Mouse (Mus musculus): Measurements from ENCODE around the gene Gm47996. TPM values are rescaled to one million over a fixed set of nuclear protein-coding genes. Genes with fewer than 3 reads are reported as not detected.
"Not testable (repeated sequence)": the region's sequence is repeated elsewhere in the genome, so short reads cannot be mapped to it uniquely, and the experiment has no call there.

Gene Gm47996
- polyA plus RNA-seq, 1 experiment from 2014 or later: not detected

- H3K4me1 ChIP-seq (replicated peaks; ENCODE audit: control insufficient read depth, insufficient read depth, low read length); DNase-seq (ENCODE audit: low spot score); H3K27ac ChIP-seq; H3K9ac ChIP-seq; H3K9me3 ChIP-seq (ENCODE audit: control insufficient read depth, low read length); H3K27me3 ChIP-seq (ENCODE audit: control insufficient read depth, insufficient read depth, low read length); H3K36me3 ChIP-seq (replicated peaks; ENCODE audit: control insufficient read depth, insufficient read depth); H3K4me2 ChIP-seq (replicated peaks); H3K4me3 ChIP-seq (replicated peaks; ENCODE audit: low read length): not testable (repeated sequence)
- ATAC-seq (ENCODE audit: low FRiP score): peak; percentile 48; the same call in 1 of the 2 replicates
Measured at GRCm38 (mm10) chr1:151200620-151201019, 9.3 kb upstream of the Gm47996 start.

GRCm38 (mm10) chr1:151202771-151203170, 7.2 kb upstream of the Gm47996 start:
- 53% methylated on average over 3 of the region's 5 CpGs for WGBS
- not testable (repeated sequence) for DNase-seq (ENCODE audit: low spot score); H3K4me1 ChIP-seq (replicated peaks; ENCODE audit: control insufficient read depth, insufficient read depth, low read length); H3K4me2 ChIP-seq (replicated peaks); ATAC-seq (ENCODE audit: low FRiP score); H3K9me3 ChIP-seq (ENCODE audit: control insufficient read depth, low read length); H3K27ac ChIP-seq; H3K36me3 ChIP-seq (replicated peaks; ENCODE audit: control insufficient read depth, insufficient read depth); H3K9ac ChIP-seq; H3K4me3 ChIP-seq (replicated peaks; ENCODE audit: low read length); H3K27me3 ChIP-seq (ENCODE audit: control insufficient read depth, insufficient read depth, low read length)

- DNase-seq (ENCODE audit: low spot score); H3K4me1 ChIP-seq (replicated peaks; ENCODE audit: control insufficient read depth, insufficient read depth, low read length); H3K36me3 ChIP-seq (replicated peaks; ENCODE audit: control insufficient read depth, insufficient read depth); H3K9me3 ChIP-seq (ENCODE audit: control insufficient read depth, low read length); H3K9ac ChIP-seq; H3K27me3 ChIP-seq (ENCODE audit: control insufficient read depth, insufficient read depth, low read length); H3K27ac ChIP-seq; ATAC-seq (ENCODE audit: low FRiP score); H3K4me2 ChIP-seq (replicated peaks); H3K4me3 ChIP-seq (replicated peaks; ENCODE audit: low read length): not testable (repeated sequence)
- WGBS: no CpG with 5 or more reads among the region's 6 CpGs
Measured at GRCm38 (mm10) chr1:151203818-151204217, 6.1 kb upstream of the Gm47996 start, which contains the start of gene 3110040M04Rik. 3110040M04Rik (plus strand) TSS chr1:151204121.

GRCm38 (mm10) chr1:151208493-151208892, 1.4 kb upstream of the Gm47996 start:
- not testable (repeated sequence) for H3K9ac ChIP-seq; H3K4me1 ChIP-seq (replicated peaks; ENCODE audit: control insufficient read depth, insufficient read depth, low read length); H3K4me3 ChIP-seq (replicated peaks; ENCODE audit: low read length); H3K4me2 ChIP-seq (replicated peaks); DNase-seq (ENCODE audit: low spot score); H3K36me3 ChIP-seq (replicated peaks; ENCODE audit: control insufficient read depth, insufficient read depth); H3K27ac ChIP-seq; H3K27me3 ChIP-seq (ENCODE audit: control insufficient read depth, insufficient read depth, low read length); H3K9me3 ChIP-seq (ENCODE audit: control insufficient read depth, low read length)
- 78% methylated on average over 3 of the region's 5 CpGs for WGBS
- ATAC-seq (ENCODE audit: low FRiP score): 0 out of 2 replicates have a peak, but pooled peaks have one; percentile 53

- not testable (repeated sequence) for ATAC-seq (ENCODE audit: low FRiP score); H3K36me3 ChIP-seq (replicated peaks; ENCODE audit: control insufficient read depth, insufficient read depth); H3K4me2 ChIP-seq (replicated peaks); H3K27ac ChIP-seq; H3K27me3 ChIP-seq (ENCODE audit: control insufficient read depth, insufficient read depth, low read length); H3K9ac ChIP-seq; H3K4me1 ChIP-seq (replicated peaks; ENCODE audit: control insufficient read depth, insufficient read depth, low read length); DNase-seq (ENCODE audit: low spot score); H3K9me3 ChIP-seq (ENCODE audit: control insufficient read depth, low read length); H3K4me3 ChIP-seq (replicated peaks; ENCODE audit: low read length)
Measured at GRCm38 (mm10) chr1:151208944-151209343, 987 bp upstream of the Gm47996 start.

GRCm38 (mm10) chr1:151211666-151212065, 1.7 kb downstream of the Gm47996 start:
- DNase-seq (ENCODE audit: low spot score); H3K9me3 ChIP-seq (ENCODE audit: control insufficient read depth, low read length); H3K36me3 ChIP-seq (replicated peaks; ENCODE audit: control insufficient read depth, insufficient read depth); H3K4me2 ChIP-seq (replicated peaks); ATAC-seq (ENCODE audit: low FRiP score); H3K4me1 ChIP-seq (replicated peaks; ENCODE audit: control insufficient read depth, insufficient read depth, low read length); H3K27ac ChIP-seq; H3K4me3 ChIP-seq (replicated peaks; ENCODE audit: low read length); H3K9ac ChIP-seq; H3K27me3 ChIP-seq (ENCODE audit: control insufficient read depth, insufficient read depth, low read length): not testable (repeated sequence)
- WGBS: 95% methylated on average over 5 of the region's 5 CpGs

- Histone ChIP-seq H3K4me3 (replicated peaks; ENCODE audit: low read length) (no peak overlapping the region), H3K36me3 (replicated peaks; ENCODE audit: control insufficient read depth, insufficient read depth) (no peaks in the 10 kb centered on the region), H3K4me1 (replicated peaks; ENCODE audit: control insufficient read depth, insufficient read depth, low read length) (no peaks in the 10 kb centered on the region), H3K27me3 (ENCODE audit: control insufficient read depth, insufficient read depth, low read length) (no peaks in the 10 kb centered on the region), H3K27ac (no peak overlapping the region), H3K9me3 (ENCODE audit: control insufficient read depth, low read length) (no peaks in the 10 kb centered on the region), H3K4me2 (replicated peaks) (no peak overlapping the region), H3K9ac (no peak overlapping the region)
- WGBS: 73% methylated on average over 2 of the region's 2 CpGs
- DNase-seq (ENCODE audit: low spot score): no peak
- ATAC-seq (ENCODE audit: low FRiP score): no peak
Measured at GRCm38 (mm10) chr1:151214862-151215261, 4.9 kb downstream of the Gm47996 start.

GRCm38 (mm10) chr1:151215985-151216384, 6.1 kb downstream of the Gm47996 start:
- Histone ChIP-seq H3K36me3 (replicated peaks; ENCODE audit: control insufficient read depth, insufficient read depth) (no peaks in the 10 kb centered on the region), H3K9ac (no peak overlapping the region), H3K9me3 (ENCODE audit: control insufficient read depth, low read length) (no peaks in the 10 kb centered on the region), H3K4me1 (replicated peaks; ENCODE audit: control insufficient read depth, insufficient read depth, low read length) (no peaks in the 10 kb centered on the region), H3K27me3 (ENCODE audit: control insufficient read depth, insufficient read depth, low read length) (no peaks in the 10 kb centered on the region), H3K27ac (no peak overlapping the region), H3K4me2 (replicated peaks) (no peak overlapping the region), H3K4me3 (replicated peaks; ENCODE audit: low read length) (no peak overlapping the region)
- no peak for ATAC-seq (ENCODE audit: low FRiP score)
- no peak for DNase-seq (ENCODE audit: low spot score)
- 89% methylated on average over 1 of the region's 1 CpGs for WGBS

- no peak overlapping the region for H3K27ac ChIP-seq
- DNase-seq (ENCODE audit: low spot score) (no peak), ATAC-seq (ENCODE audit: low FRiP score) (no peak)
- no peaks in the 10 kb centered on the region for H3K27me3 ChIP-seq (ENCODE audit: control insufficient read depth, insufficient read depth, low read length)
- H3K36me3 ChIP-seq (replicated peaks; ENCODE audit: control insufficient read depth, insufficient read depth): no peaks in the 10 kb centered on the region
- no peak overlapping the region for H3K4me2 ChIP-seq (replicated peaks)
- H3K4me1 ChIP-seq (replicated peaks; ENCODE audit: control insufficient read depth, insufficient read depth, low read length): no peaks in the 10 kb centered on the region
- WGBS: 61% methylated on average over 3 of the region's 3 CpGs
- no peaks in the 10 kb centered on the region for H3K9me3 ChIP-seq (ENCODE audit: control insufficient read depth, low read length)
- H3K4me3 ChIP-seq (replicated peaks; ENCODE audit: low read length): no peak overlapping the region
- no peak overlapping the region for H3K9ac ChIP-seq
Measured at GRCm38 (mm10) chr1:151216417-151216816, 6.5 kb downstream of the Gm47996 start.

- no peak overlapping the region for H3K9ac ChIP-seq
- ATAC-seq (ENCODE audit: low FRiP score) (no peak), DNase-seq (ENCODE audit: low spot score) (no peak)
- H3K4me1 ChIP-seq (replicated peaks; ENCODE audit: control insufficient read depth, insufficient read depth, low read length): no peaks in the 10 kb centered on the region
- H3K27me3 ChIP-seq (ENCODE audit: control insufficient read depth, insufficient read depth, low read length): no peaks in the 10 kb centered on the region
- no peaks in the 10 kb centered on the region for H3K9me3 ChIP-seq (ENCODE audit: control insufficient read depth, low read length)
- H3K4me2 ChIP-seq (replicated peaks): no peak overlapping the region
- no peaks in the 10 kb centered on the region for H3K36me3 ChIP-seq (replicated peaks; ENCODE audit: control insufficient read depth, insufficient read depth)
- H3K27ac ChIP-seq: no peak overlapping the region
- WGBS: 91% methylated on average over 5 of the region's 5 CpGs
- no peak overlapping the region for H3K4me3 ChIP-seq (replicated peaks; ENCODE audit: low read length)
Measured at GRCm38 (mm10) chr1:151219045-151219444, 9.1 kb downstream of the Gm47996 start.

Data from hindbrain, embryonic 14.5 days (tissue).